Mouse (Mus musculus): ENCODE measurements at regions not wholly inside any gene's neighbourhood (a gene's known extent, or its start where the extent isn't known, plus 50 kb on each side); places are given as distances from the start of the nearest gene placed in this dataset.

DNA sequence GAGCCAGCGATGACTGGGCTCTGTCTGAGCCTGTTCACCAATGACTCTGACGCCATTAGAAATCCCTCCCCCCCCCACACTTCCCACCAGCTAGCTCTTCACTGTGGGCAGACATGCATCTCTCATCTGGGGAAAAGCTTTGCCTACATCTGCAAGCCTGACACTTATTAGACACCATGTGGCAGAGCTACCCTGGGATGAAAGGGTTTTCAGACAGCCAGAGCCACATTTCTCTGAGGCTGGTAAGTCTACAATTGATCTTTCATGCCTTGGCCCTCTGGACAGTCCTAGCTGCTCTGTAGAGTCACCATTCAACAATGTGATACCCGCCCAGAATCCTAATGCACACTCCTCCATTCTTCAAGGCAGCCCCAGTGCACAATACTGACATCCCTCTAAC lies 72.8 kb upstream of the Rgma start:
- H3K4me3 ChIP-seq (ENCODE audit: insufficient read depth, low read depth, low read length) = no peak overlapping the region
- no peak overlapping the region for H3K27ac ChIP-seq (ENCODE audit: insufficient read depth, low read depth, low read length)
- WGBS = 70% methylated on average over 3 of the region's 3 CpGs
- H3K4me1 ChIP-seq (ENCODE audit: control insufficient read depth, insufficient read depth, low read length) = no peaks in the 10 kb centered on the region
- TF ChIP-seq CTCF (IDR thresholded peaks at IDR 0.05; ENCODE audit: insufficient read depth, low read depth, low read length) (no peak), POLR2A (IDR thresholded peaks at IDR 0.05; ENCODE audit: insufficient read depth, low read depth, low read length) (no peak)

DNA sequence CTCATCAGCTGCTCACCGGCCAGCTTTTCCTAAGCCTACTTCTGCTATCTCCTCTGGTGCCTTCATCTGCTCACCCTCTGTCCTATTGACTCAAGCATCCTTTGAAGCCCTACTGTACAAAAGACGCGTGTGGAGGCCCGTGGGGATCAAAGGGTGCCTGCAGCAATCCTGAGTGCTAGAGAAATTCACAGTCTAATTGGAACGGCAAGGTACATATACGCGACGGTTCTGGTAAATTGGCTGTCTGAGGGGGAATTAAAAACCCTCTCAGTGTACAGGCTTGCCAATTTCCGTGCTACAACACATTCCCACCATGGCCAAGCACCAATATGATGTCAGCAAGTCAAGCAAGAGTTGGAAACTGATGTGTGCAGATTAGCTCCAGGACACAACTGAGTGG lies 71.5 kb upstream of the Rgma start:
- H3K4me1 ChIP-seq (ENCODE audit: control insufficient read depth, insufficient read depth, low read length) = no peaks in the 10 kb centered on the region
- H3K27ac ChIP-seq (ENCODE audit: insufficient read depth, low read depth, low read length) = no peak overlapping the region
- TF ChIP-seq CTCF (IDR thresholded peaks at IDR 0.05; ENCODE audit: insufficient read depth, low read depth, low read length) = no peak
- no peak for TF ChIP-seq POLR2A (IDR thresholded peaks at IDR 0.05; ENCODE audit: insufficient read depth, low read depth, low read length)
- WGBS = 75% methylated on average over 9 of the region's 9 CpGs
- H3K4me3 ChIP-seq (ENCODE audit: insufficient read depth, low read depth, low read length) = no peak overlapping the region

DNA sequence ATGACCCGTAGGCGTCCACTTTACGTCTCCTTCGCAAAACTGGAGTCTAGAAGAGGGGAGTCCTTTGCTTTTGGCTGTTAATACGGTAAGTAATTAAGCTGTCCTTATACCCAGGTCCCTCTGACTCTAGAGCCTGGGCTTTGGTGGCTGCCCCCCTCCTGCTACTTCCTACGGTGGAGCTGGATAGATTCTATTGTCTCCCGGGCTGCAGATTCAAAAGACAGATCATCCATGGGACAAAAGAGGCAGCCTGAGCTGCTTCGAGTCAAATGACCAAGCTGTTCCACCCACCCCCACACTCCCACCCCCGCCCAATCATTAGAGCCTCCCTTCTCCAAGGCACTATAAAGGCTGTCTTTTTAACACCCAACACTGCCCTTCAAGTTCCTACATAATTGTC lies 70.5 kb upstream of the Rgma start:
- no peak for TF ChIP-seq POLR2A (IDR thresholded peaks at IDR 0.05; ENCODE audit: insufficient read depth, low read depth, low read length)
- no peak for TF ChIP-seq CTCF (IDR thresholded peaks at IDR 0.05; ENCODE audit: insufficient read depth, low read depth, low read length)
- Histone ChIP-seq H3K4me3 (ENCODE audit: insufficient read depth, low read depth, low read length) (no peak overlapping the region), H3K4me1 (ENCODE audit: control insufficient read depth, insufficient read depth, low read length) (no peaks in the 10 kb centered on the region), H3K27ac (ENCODE audit: insufficient read depth, low read depth, low read length) (no peak overlapping the region)
- WGBS = 47% methylated on average over 9 of the region's 9 CpGs

DNA sequence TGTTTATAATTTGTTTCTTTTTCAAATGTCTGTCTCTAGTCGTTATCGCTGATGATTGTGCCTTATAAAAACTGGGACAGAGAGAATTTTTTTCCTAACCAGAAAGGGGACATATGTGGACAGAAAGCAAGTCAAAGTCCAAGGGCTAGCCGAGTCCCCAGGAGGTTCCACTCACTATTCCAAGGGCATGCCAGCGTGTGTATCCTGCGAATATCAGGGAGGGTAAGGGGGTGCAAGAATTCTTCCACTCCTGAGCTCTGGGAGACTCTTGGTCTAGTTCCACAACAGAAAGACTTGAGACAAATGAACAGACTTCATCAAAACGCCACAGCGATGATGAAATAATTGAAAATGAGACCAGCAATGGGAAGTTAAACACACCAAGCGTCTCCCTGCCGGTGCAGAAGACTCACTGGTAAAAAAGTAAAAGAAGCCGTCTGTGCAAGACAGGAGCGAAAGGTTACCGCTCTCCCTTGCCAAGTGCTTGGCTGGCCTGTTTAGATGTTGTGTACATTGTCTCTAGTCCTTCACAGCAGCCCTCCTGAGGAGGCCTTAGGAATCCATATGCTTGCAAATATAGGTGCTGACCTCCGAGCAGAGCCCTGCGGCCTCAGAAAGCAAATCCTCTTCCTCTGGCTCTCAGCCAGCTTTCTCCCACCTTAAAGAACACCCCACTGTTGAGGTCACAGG lies 69.9 kb upstream of the Rgma start:
- H3K4me1 ChIP-seq (ENCODE audit: control insufficient read depth, insufficient read depth, low read length) = no peaks in the 10 kb centered on the region
- TF ChIP-seq CTCF (IDR thresholded peaks at IDR 0.05; ENCODE audit: insufficient read depth, low read depth, low read length) (no peak), POLR2A (IDR thresholded peaks at IDR 0.05; ENCODE audit: insufficient read depth, low read depth, low read length) (no peak)
- WGBS = 70% methylated on average over 14 of the region's 14 CpGs
- no peak overlapping the region for H3K4me3 ChIP-seq (ENCODE audit: insufficient read depth, low read depth, low read length)
- no peak overlapping the region for H3K27ac ChIP-seq (ENCODE audit: insufficient read depth, low read depth, low read length)

DNA sequence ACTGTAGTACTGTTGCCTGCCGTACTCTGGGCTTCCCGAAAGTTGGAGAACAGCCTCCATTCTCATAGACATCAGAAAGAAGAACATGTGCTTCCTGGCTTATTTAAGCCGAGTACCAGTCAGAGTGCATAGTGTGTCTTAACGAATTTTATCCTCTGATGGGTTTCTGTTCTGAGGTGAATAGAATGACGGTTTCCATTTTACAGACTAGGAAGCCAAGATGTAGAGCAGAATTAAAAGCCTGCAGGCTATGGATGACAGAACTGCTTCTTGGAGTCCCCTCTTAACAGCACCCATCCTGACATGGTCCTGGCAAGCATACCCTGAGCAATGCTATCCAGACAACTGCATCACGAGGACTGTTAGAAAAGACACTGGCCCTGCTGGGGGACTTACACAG lies 69.0 kb upstream of the Rgma start:
- 89% methylated on average over 6 of the region's 6 CpGs for WGBS
- no peak for TF ChIP-seq CTCF (IDR thresholded peaks at IDR 0.05; ENCODE audit: insufficient read depth, low read depth, low read length)
- no peak for TF ChIP-seq POLR2A (IDR thresholded peaks at IDR 0.05; ENCODE audit: insufficient read depth, low read depth, low read length)
- H3K4me3 ChIP-seq (ENCODE audit: insufficient read depth, low read depth, low read length) = no peak overlapping the region
- no peaks in the 10 kb centered on the region for H3K4me1 ChIP-seq (ENCODE audit: control insufficient read depth, insufficient read depth, low read length)
- H3K27ac ChIP-seq (ENCODE audit: insufficient read depth, low read depth, low read length) = no peak overlapping the region

DNA sequence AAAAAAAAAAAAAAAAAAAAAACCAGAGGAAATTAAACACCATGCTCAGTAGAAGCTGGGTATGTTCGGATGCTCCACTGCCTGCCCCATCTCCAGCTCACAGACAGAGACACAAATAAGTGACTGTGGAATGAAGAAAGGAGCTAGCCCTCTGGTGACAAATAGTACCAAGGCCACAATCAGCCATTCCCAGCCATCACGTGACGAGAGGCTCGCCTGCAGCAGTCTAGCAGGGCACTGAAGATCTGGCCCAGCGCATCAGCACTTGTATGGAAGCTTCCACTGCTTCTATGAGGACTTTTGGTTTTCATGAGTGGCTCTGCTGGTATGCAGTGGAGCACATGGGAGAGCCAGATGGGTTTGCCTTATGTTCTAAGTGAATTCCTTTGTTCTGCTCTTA lies 68.6 kb upstream of the Rgma start:
- WGBS = 87% methylated on average over 5 of the region's 5 CpGs
- no peaks in the 10 kb centered on the region for H3K4me1 ChIP-seq (ENCODE audit: control insufficient read depth, insufficient read depth, low read length)
- no peak overlapping the region for H3K4me3 ChIP-seq (ENCODE audit: insufficient read depth, low read depth, low read length)
- no peak overlapping the region for H3K27ac ChIP-seq (ENCODE audit: insufficient read depth, low read depth, low read length)
- no peak for TF ChIP-seq POLR2A (IDR thresholded peaks at IDR 0.05; ENCODE audit: insufficient read depth, low read depth, low read length)
- TF ChIP-seq CTCF (IDR thresholded peaks at IDR 0.05; ENCODE audit: insufficient read depth, low read depth, low read length) = no peak

DNA sequence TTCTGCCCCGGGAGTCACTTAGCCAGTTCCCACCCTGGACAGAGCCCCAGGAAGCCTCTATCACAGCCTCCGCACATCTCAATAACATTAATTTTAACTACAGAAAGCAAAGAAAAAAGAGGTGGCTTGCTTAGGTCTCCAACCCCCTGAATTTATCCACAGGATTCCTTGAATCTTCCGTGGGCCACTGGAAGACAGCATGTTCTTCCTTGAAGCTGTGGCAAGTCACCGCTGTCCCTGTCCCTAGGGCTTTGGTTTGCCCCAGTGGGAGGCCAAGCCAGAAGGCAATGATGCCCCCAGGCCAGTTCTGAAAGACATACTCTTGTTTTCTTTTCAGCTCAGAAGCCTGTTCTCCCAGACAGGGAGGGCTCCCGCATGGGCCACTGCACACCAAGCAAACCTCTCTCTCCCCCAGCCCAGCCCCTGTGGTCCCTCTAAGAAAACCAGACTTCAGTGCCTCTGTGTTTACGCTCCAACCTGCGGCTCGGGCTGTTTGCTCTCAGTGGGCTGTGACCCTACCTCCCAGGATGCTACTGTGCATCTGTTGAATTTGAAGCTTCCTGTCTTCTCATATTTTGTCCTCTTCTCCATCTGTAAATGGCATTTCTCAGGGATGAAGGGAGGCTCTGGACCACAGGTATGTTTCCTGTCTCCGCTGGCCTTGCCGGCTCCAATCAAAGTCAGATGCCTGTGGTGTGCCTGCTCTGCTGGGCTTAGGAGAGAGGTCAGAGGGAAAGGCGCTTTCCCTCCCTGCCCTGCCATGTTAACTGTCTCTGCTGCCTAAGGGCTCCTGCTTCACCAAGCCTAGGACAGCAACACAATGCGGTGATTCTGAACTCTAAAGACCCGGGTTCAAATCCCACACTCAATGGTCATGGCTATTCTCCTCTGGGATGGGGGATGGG lies 67.5 kb upstream of the Rgma start:
- H3K4me3 ChIP-seq (ENCODE audit: insufficient read depth, low read depth, low read length) = no peak overlapping the region
- no peak overlapping the region for H3K27ac ChIP-seq (ENCODE audit: insufficient read depth, low read depth, low read length)
- 84% methylated on average over 13 of the region's 13 CpGs for WGBS
- H3K4me1 ChIP-seq (ENCODE audit: control insufficient read depth, insufficient read depth, low read length) = no peaks in the 10 kb centered on the region
- no peak for TF ChIP-seq CTCF (IDR thresholded peaks at IDR 0.05; ENCODE audit: insufficient read depth, low read depth, low read length)
- no peak for TF ChIP-seq POLR2A (IDR thresholded peaks at IDR 0.05; ENCODE audit: insufficient read depth, low read depth, low read length)

DNA sequence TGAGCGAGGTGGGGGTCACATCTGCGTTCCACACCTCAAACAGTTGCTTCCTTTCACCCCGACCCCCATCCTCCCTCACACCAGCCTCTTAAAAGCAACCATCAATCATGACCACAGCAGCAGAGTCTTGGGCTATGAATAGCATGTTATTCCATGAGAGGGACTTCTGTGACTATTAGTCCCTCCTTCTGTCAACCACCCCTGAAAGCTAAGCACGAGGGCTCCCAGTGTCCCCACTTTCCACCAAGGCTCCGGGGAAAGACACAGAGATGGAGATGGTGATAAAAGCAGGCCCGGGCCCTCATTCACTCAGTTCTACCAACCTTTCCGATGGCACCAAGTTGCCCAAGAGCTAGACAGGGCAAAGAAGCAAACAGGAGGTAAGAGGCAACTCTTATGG lies 66.3 kb upstream of the Rgma start:
- H3K27ac ChIP-seq (ENCODE audit: insufficient read depth, low read depth, low read length) = no peak overlapping the region
- no peak overlapping the region for H3K4me3 ChIP-seq (ENCODE audit: insufficient read depth, low read depth, low read length)
- no peaks in the 10 kb centered on the region for H3K4me1 ChIP-seq (ENCODE audit: control insufficient read depth, insufficient read depth, low read length)
- no peak for TF ChIP-seq POLR2A (IDR thresholded peaks at IDR 0.05; ENCODE audit: insufficient read depth, low read depth, low read length)
- TF ChIP-seq CTCF (IDR thresholded peaks at IDR 0.05; ENCODE audit: insufficient read depth, low read depth, low read length) = no peak
- WGBS = 91% methylated on average over 7 of the region's 7 CpGs

DNA sequence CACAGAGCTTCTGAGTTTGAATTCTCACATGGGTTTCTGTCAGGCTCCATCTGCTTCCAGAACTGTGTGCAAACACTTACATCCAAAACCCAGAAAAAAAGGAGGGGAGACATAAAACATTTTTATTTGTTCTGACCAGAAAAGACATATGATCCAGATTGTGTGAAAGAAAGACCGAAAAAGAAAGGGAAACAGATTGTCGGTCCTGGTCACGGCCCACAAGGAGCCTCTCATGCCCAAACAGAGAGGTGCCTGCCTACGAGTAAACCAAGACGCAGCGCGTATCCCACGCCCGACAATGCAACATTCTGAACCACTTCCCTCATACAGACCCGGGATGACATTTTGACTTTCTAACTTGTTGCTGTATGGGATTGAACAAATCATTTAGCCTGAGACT lies 65.3 kb upstream of the Rgma start:
- no peak overlapping the region for H3K27ac ChIP-seq (ENCODE audit: insufficient read depth, low read depth, low read length)
- 93% methylated on average over 10 of the region's 10 CpGs for WGBS
- no peak for TF ChIP-seq POLR2A (IDR thresholded peaks at IDR 0.05; ENCODE audit: insufficient read depth, low read depth, low read length)
- TF ChIP-seq CTCF (IDR thresholded peaks at IDR 0.05; ENCODE audit: insufficient read depth, low read depth, low read length) = no peak
- H3K4me1 ChIP-seq (ENCODE audit: control insufficient read depth, insufficient read depth, low read length) = no peaks in the 10 kb centered on the region
- H3K4me3 ChIP-seq (ENCODE audit: insufficient read depth, low read depth, low read length) = no peak overlapping the region
